Mouse (Mus musculus): ENCODE data around the gene Prep. TPM values are rescaled to one million over a fixed set of nuclear protein-coding genes. Genes with fewer than 3 reads are reported as not detected.
"Not testable (repeated sequence)": the region's sequence is repeated elsewhere in the genome, so short reads cannot be mapped to it uniquely, and the experiment has no call there.

Gene Prep
- total RNA-seq, 2 experiments from 2014 or later, result 9.1 to 9.7 TPM

- DNase-seq (ENCODE audit: low spot score in 2 of 2), result no peak
- intact Hi-C loops (cut with DNase I), result no loop called here
Measured at GRCm38 (mm10) chr10:45072339-45072738, 5.3 kb downstream of the Prep start.

GRCm38 (mm10) chr10:45074543-45074942 is 7.5 kb downstream of the Prep start:
- no peak for DNase-seq (ENCODE audit: low spot score in 2 of 2)

GRCm38 (mm10) chr10:45075491-45076051 is 8.6 kb downstream of the Prep start:
- DNase-seq (ENCODE audit: low spot score in 2 of 2), result no peak

More at GRCm38 (mm10) chr10:45074543-45074942, 7.5 kb downstream of the Prep start:
- intact Hi-C loops (cut with DNase I), result no loop called here

GRCm38 (mm10) chr10:45076585-45076984 is 9.6 kb downstream of the Prep start:
- DNase-seq (ENCODE audit: low spot score in 2 of 2), result no peak
- intact Hi-C loops (cut with DNase I), result no loop called here

More at GRCm38 (mm10) chr10:45075491-45076051, 8.6 kb downstream of the Prep start:
- intact Hi-C loops (cut with DNase I), result no loop called here

GRCm38 (mm10) chr10:45077353-45077752 is 10.3 kb downstream of the Prep start:
- intact Hi-C loops (cut with DNase I), result no loop called here

GRCm38 (mm10) chr10:45079756-45080155 is 12.8 kb downstream of the Prep start:
- intact Hi-C loops (cut with DNase I), result no loop called here
- no peak for DNase-seq (ENCODE audit: low spot score in 2 of 2)

More at GRCm38 (mm10) chr10:45077353-45077752, 10.3 kb downstream of the Prep start:
- no peak for DNase-seq (ENCODE audit: low spot score in 2 of 2)

GRCm38 (mm10) chr10:45080490-45080889 is 13.5 kb downstream of the Prep start:
- intact Hi-C loops (cut with DNase I), result no loop called here
- no peak for DNase-seq (ENCODE audit: low spot score in 2 of 2)

- no peak for DNase-seq (ENCODE audit: low spot score in 2 of 2)
- intact Hi-C loops (cut with DNase I), result no loop called here
Measured at GRCm38 (mm10) chr10:45082730-45083129, 15.7 kb downstream of the Prep start.

GRCm38 (mm10) chr10:45084002-45084401 is 17.0 kb downstream of the Prep start:
- intact Hi-C loops (cut with DNase I); DNase-seq (ENCODE audit: low spot score in 2 of 2): not testable (repeated sequence)

GRCm38 (mm10) chr10:45084471-45084870 is 17.5 kb downstream of the Prep start:
- intact Hi-C loops (cut with DNase I), result no loop called here
- DNase-seq (ENCODE audit: low spot score in 2 of 2), result no peak

GRCm38 (mm10) chr10:45085315-45085714 is 18.3 kb downstream of the Prep start:
- DNase-seq (ENCODE audit: low spot score in 2 of 2), result no peak
- intact Hi-C loops (cut with DNase I), result no loop called here

GRCm38 (mm10) chr10:45086637-45087036 is 19.6 kb downstream of the Prep start:
- intact Hi-C loops (cut with DNase I), result loop anchor here (2.0 kb wide), 1 partner anchor 20 kb away; the partner anchor contains the start of gene Prep
- DNase-seq (ENCODE audit: low spot score in 2 of 2), result no peak

- no peak for DNase-seq (ENCODE audit: low spot score in 2 of 2)
- intact Hi-C loops (cut with DNase I), result no loop called here
Measured at GRCm38 (mm10) chr10:45091462-45092079, 24.6 kb downstream of the Prep start.

- DNase-seq (ENCODE audit: low spot score in 2 of 2), result peak in 1 of 2 experiments; percentile 62
- intact Hi-C loops (cut with DNase I), result no loop called here
Measured at GRCm38 (mm10) chr10:45092080-45093056, 25.4 kb downstream of the Prep start.

- intact Hi-C loops (cut with DNase I), result loop anchor here (1.0 kb wide), 1 partner anchor 275 kb away; no protein-coding TSS in a partner anchor
- DNase-seq (ENCODE audit: low spot score in 2 of 2), result peak; percentile 33 to 55
Measured at GRCm38 (mm10) chr10:45098751-45099150, 31.7 kb downstream of the Prep start.

- intact Hi-C loops (cut with DNase I), result no loop called here
- no peak for DNase-seq (ENCODE audit: low spot score in 2 of 2)
Measured at GRCm38 (mm10) chr10:45100473-45100872, 33.5 kb downstream of the Prep start.

- DNase-seq (ENCODE audit: low spot score in 2 of 2), result no peak
- intact Hi-C loops (cut with DNase I), result no loop called here
Measured at GRCm38 (mm10) chr10:45103184-45103583, 36.2 kb downstream of the Prep start.

- intact Hi-C loops (cut with DNase I), result no loop called here
- no peak for DNase-seq (ENCODE audit: low spot score in 2 of 2)
Measured at GRCm38 (mm10) chr10:45104098-45104497, 37.1 kb downstream of the Prep start.

- DNase-seq (ENCODE audit: low spot score in 2 of 2), result no peak
- intact Hi-C loops (cut with DNase I), result no loop called here
Measured at GRCm38 (mm10) chr10:45104535-45105079, 37.6 kb downstream of the Prep start.

GRCm38 (mm10) chr10:45106541-45106940 is 39.5 kb downstream of the Prep start:
- intact Hi-C loops (cut with DNase I), result no loop called here

More at GRCm38 (mm10) chr10:45106541-45106940, 39.5 kb downstream of the Prep start:
- DNase-seq (ENCODE audit: low spot score in 2 of 2), result no peak
